Mouse (Mus musculus): ENCODE data around the gene Mgat4e. TPM values are rescaled to one million over a fixed set of nuclear protein-coding genes. Genes with fewer than 3 reads are reported as not detected.

The Mgat4e gene
- polyA plus RNA-seq, 1 experiment, result 1.3 TPM

DNA sequence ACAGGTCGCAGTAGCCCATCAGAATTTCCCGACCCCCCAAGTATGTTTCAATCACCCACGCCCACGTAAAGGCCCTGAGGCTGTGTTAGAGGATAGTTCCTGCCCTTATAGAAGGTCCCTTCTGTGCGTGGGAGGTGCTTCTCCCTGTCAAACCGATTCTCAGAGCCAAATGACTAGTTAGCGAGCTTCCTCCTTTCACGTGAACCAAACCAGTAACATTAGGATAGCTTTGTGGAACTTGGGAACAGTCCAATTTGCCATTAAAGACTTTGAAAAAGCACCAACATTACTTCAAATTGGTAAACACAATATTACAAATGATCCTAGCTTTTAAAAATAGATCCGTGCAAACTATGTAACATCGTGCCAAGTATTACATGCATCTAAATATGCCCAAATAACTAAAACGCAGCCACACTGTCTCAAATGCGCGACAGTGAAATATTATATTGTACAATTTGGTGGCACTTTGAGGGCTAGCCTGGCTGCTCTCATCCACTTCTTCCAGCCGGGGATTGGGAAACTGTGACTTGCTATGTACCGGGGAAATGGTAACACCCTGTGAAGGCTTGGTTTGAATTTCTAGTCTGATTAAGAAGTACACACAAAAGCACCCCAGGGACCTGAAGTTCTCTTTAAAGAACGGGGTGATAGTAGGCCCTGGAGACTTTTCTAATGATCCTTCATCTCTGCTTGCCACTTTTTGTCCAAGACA, 35.4 kb downstream of the Mgat4e start:
- Histone ChIP-seq H3K27me3 (ENCODE audit: control insufficient read depth, insufficient read depth, low read length, poor library complexity, severe bottlenecking) (no peaks in the 10 kb centered on the region), H3K27ac (ENCODE audit: insufficient read depth, low read length) (no peak overlapping the region), H3K4me3 (ENCODE audit: low read depth, low read length) (no peak overlapping the region; the same call in 1 of the 2 replicates), H3K4me1 (ENCODE audit: control insufficient read depth, insufficient read depth, low read length) (peaks cover 2% of the 10 kb centered on the region), H3K9ac (ENCODE audit: low read depth, poor library complexity, severe bottlenecking) (no peak overlapping the region), H3K9me3 (replicated peaks; ENCODE audit: control insufficient read depth, insufficient read depth, low read length, poor library complexity, severe bottlenecking) (no peaks in the 10 kb centered on the region), H3K36me3 (ENCODE audit: control insufficient read depth, insufficient read depth, low read length, poor library complexity, severe bottlenecking) (no peaks in the 10 kb centered on the region)
- no peak for TF ChIP-seq EP300 (IDR thresholded peaks at IDR 0.05; ENCODE audit: insufficient read depth, low read depth, low read length)
- no peak for TF ChIP-seq CTCF (IDR thresholded peaks at IDR 0.05; ENCODE audit: low read depth, low read length)
- TF ChIP-seq POLR2A (IDR thresholded peaks at IDR 0.05; ENCODE audit: insufficient read depth, low read length), result no peak

- no peaks in the 10 kb centered on the region for H3K9me3 ChIP-seq (replicated peaks; ENCODE audit: control insufficient read depth, insufficient read depth, low read length, poor library complexity, severe bottlenecking)
- TF ChIP-seq POLR2A (IDR thresholded peaks at IDR 0.05; ENCODE audit: insufficient read depth, low read length), result no peak
- TF ChIP-seq CTCF (IDR thresholded peaks at IDR 0.05; ENCODE audit: low read depth, low read length), result no peak
- no peak for TF ChIP-seq EP300 (IDR thresholded peaks at IDR 0.05; ENCODE audit: insufficient read depth, low read depth, low read length)
- H3K4me3 ChIP-seq (ENCODE audit: low read depth, low read length), result peak overlapping the region; percentile 39
- H3K4me1 ChIP-seq (ENCODE audit: control insufficient read depth, insufficient read depth, low read length), result peaks cover 2% of the 10 kb centered on the region
- no peaks in the 10 kb centered on the region for H3K36me3 ChIP-seq (ENCODE audit: control insufficient read depth, insufficient read depth, low read length, poor library complexity, severe bottlenecking)
- H3K27me3 ChIP-seq (ENCODE audit: control insufficient read depth, insufficient read depth, low read length, poor library complexity, severe bottlenecking), result no peaks in the 10 kb centered on the region
- no peak overlapping the region for H3K27ac ChIP-seq (ENCODE audit: insufficient read depth, low read length)
- 0 out of 2 replicates have a peak overlapping the region, but pooled peaks have one; percentile 13 for H3K9ac ChIP-seq (ENCODE audit: low read depth, poor library complexity, severe bottlenecking)
These were observed 36.1 kb downstream of the Mgat4e start for GRCm38 (mm10) chr1:134513312-134513860.

DNA sequence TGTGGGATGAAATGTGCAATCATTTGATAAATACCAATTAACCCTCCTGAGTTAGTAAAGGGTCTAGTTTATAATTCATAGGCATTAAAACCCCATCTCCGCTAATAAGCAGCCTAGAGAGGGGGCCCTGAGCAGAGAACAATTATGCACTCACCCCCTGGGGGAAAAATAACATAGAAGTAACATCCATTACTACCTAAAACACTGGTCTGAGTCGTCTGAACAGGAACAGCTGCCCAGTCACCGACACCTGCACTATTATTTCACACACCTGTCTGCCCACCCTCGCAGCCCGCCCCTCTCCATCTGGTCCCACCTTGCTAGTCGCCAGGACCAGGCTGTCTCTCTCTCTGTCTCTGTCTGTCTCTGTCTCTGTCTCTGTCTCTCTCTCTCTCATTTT, 36.9 kb downstream of the Mgat4e start:
- H3K4me3 ChIP-seq (ENCODE audit: low read depth, low read length), result no peak overlapping the region
- no peaks in the 10 kb centered on the region for H3K9me3 ChIP-seq (replicated peaks; ENCODE audit: control insufficient read depth, insufficient read depth, low read length, poor library complexity, severe bottlenecking)
- H3K27ac ChIP-seq (ENCODE audit: insufficient read depth, low read length), result no peak overlapping the region
- peaks cover 2% of the 10 kb centered on the region for H3K4me1 ChIP-seq (ENCODE audit: control insufficient read depth, insufficient read depth, low read length)
- H3K9ac ChIP-seq (ENCODE audit: low read depth, poor library complexity, severe bottlenecking), result no peak overlapping the region
- peaks cover 1% of the 10 kb centered on the region; the same call in 1 of the 2 replicates for H3K36me3 ChIP-seq (ENCODE audit: control insufficient read depth, insufficient read depth, low read length, poor library complexity, severe bottlenecking)
- no peaks in the 10 kb centered on the region for H3K27me3 ChIP-seq (ENCODE audit: control insufficient read depth, insufficient read depth, low read length, poor library complexity, severe bottlenecking)
- TF ChIP-seq POLR2A (IDR thresholded peaks at IDR 0.05; ENCODE audit: insufficient read depth, low read length) (no peak), EP300 (IDR thresholded peaks at IDR 0.05; ENCODE audit: insufficient read depth, low read depth, low read length) (no peak), CTCF (IDR thresholded peaks at IDR 0.05; ENCODE audit: low read depth, low read length) (no peak)

DNA sequence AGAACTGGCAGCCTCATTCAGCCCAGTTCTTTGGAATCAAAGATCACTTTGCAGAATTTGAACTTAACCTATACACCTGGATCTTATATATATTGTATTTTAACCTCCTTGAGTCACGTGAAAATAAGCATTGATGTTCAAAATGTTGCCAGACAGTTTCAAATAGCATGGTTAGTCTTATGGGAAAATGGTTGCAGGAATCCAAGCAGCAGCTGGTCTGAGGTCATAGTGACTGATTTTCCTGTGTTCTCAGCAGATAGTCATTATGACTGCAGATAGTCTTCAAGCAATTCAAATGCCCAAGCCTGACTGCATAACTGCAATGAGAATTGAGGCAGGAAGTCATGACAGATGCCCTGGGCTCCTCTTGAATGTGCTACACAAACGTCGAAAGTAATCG, 37.3 kb downstream of the Mgat4e start:
- Histone ChIP-seq H3K4me3 (ENCODE audit: low read depth, low read length) (no peak overlapping the region), H3K9ac (ENCODE audit: low read depth, poor library complexity, severe bottlenecking) (no peak overlapping the region), H3K4me1 (ENCODE audit: control insufficient read depth, insufficient read depth, low read length) (peaks cover 2% of the 10 kb centered on the region), H3K9me3 (replicated peaks; ENCODE audit: control insufficient read depth, insufficient read depth, low read length, poor library complexity, severe bottlenecking) (no peaks in the 10 kb centered on the region), H3K36me3 (ENCODE audit: control insufficient read depth, insufficient read depth, low read length, poor library complexity, severe bottlenecking) (peaks cover 2% of the 10 kb centered on the region; the same call in 1 of the 2 replicates), H3K27ac (ENCODE audit: insufficient read depth, low read length) (no peak overlapping the region), H3K27me3 (ENCODE audit: control insufficient read depth, insufficient read depth, low read length, poor library complexity, severe bottlenecking) (no peaks in the 10 kb centered on the region)
- TF ChIP-seq POLR2A (IDR thresholded peaks at IDR 0.05; ENCODE audit: insufficient read depth, low read length), result no peak
- no peak for TF ChIP-seq CTCF (IDR thresholded peaks at IDR 0.05; ENCODE audit: low read depth, low read length)
- no peak for TF ChIP-seq EP300 (IDR thresholded peaks at IDR 0.05; ENCODE audit: insufficient read depth, low read depth, low read length)

DNA sequence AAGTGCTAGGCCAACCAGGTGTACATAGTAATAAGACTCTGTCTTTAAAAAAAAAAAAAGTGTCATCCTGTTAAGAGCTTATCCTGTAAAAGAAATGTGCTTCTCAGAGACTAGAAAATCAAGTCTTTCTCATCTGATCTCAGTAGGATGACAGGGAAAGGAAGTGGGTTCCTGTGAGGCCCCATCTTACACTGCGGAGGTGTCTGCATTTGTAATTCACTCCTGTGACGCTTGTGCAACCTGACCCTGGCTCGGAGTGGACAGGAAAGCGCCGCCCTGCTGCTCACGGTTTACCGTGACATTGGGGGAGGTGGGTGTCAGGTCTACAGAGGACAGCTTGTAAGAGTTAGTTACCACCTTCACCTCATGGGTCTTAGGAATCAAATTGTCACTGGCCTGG, 39.5 kb downstream of the Mgat4e start:
- Histone ChIP-seq H3K4me3 (ENCODE audit: low read depth, low read length) (no peak overlapping the region), H3K27ac (ENCODE audit: insufficient read depth, low read length) (no peak overlapping the region), H3K27me3 (ENCODE audit: control insufficient read depth, insufficient read depth, low read length, poor library complexity, severe bottlenecking) (no peaks in the 10 kb centered on the region), H3K4me1 (ENCODE audit: control insufficient read depth, insufficient read depth, low read length) (peaks cover 2% of the 10 kb centered on the region), H3K36me3 (ENCODE audit: control insufficient read depth, insufficient read depth, low read length, poor library complexity, severe bottlenecking) (peaks cover 8% of the 10 kb centered on the region), H3K9me3 (replicated peaks; ENCODE audit: control insufficient read depth, insufficient read depth, low read length, poor library complexity, severe bottlenecking) (no peaks in the 10 kb centered on the region), H3K9ac (ENCODE audit: low read depth, poor library complexity, severe bottlenecking) (no peak overlapping the region)
- TF ChIP-seq EP300 (IDR thresholded peaks at IDR 0.05; ENCODE audit: insufficient read depth, low read depth, low read length), result no peak
- TF ChIP-seq POLR2A (IDR thresholded peaks at IDR 0.05; ENCODE audit: insufficient read depth, low read length), result no peak

DNA sequence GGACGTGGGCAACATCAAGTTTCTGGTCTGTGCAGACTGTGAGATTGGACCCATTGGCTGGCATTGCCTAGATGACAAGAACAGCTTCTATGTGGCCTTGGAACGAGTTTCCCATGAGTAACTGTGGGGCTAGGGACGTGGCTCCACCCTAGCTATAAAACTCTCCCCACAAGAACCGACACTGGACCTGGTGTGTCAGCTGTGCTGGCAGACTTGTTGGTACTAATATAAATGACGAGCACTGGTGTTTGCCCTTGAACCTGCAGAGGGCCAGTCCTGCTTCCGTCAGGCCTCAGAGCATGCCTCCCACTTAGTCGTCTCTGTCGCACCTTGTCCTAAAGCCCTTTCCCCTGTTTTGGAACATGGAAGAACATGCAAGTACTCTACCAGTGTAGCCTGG, 43.3 kb downstream of the Mgat4e start:
- peaks cover 2% of the 10 kb centered on the region for H3K4me1 ChIP-seq (ENCODE audit: control insufficient read depth, insufficient read depth, low read length)
- peaks cover 8% of the 10 kb centered on the region for H3K36me3 ChIP-seq (ENCODE audit: control insufficient read depth, insufficient read depth, low read length, poor library complexity, severe bottlenecking)
- no peak overlapping the region for H3K4me3 ChIP-seq (ENCODE audit: low read depth, low read length)
- no peak overlapping the region for H3K27ac ChIP-seq (ENCODE audit: insufficient read depth, low read length)
- TF ChIP-seq POLR2A (IDR thresholded peaks at IDR 0.05; ENCODE audit: insufficient read depth, low read length) (no peak), CTCF (IDR thresholded peaks at IDR 0.05; ENCODE audit: low read depth, low read length) (no peak)
- H3K9me3 ChIP-seq (replicated peaks; ENCODE audit: control insufficient read depth, insufficient read depth, low read length, poor library complexity, severe bottlenecking), result no peaks in the 10 kb centered on the region
- no peak overlapping the region for H3K9ac ChIP-seq (ENCODE audit: low read depth, poor library complexity, severe bottlenecking)
- no peaks in the 10 kb centered on the region for H3K27me3 ChIP-seq (ENCODE audit: control insufficient read depth, insufficient read depth, low read length, poor library complexity, severe bottlenecking)
